Mouse (Mus musculus) MEL (cell line): ENCODE measurements around the gene Fbxl15. TPM values are rescaled to one million over a fixed set of nuclear protein-coding genes. Genes with fewer than 3 reads are reported as not detected.

Source experiments
- DNase-seq: peaks from one replicate; pipeline ENCODE4 v3.0.0; 2011; ENCODE audit warnings: low read depth, low spot score
- H3K27ac ChIP-seq: 2 replicates; pipeline ENCODE4 v1.5.1; 2012; ENCODE audit warnings: low read depth, mild to moderate bottlenecking, control low read depth, low read length, moderate library complexity; ENCODE audit not compliant: control insufficient read depth
- H3K27me3 ChIP-seq, 2 experiments: fragments of 150-350 bp in 1 of 2; sonication (generic) in 1 of 2; 2 replicates each; pipeline ENCODE4 v1.6.1; 2012; ENCODE audit warnings: low read length in 2 of 2, mild to moderate bottlenecking in 2 of 2, improper control_type of control experiment in 1 of 2, moderate library complexity in 1 of 2; ENCODE audit not compliant: insufficient read depth in 2 of 2, control insufficient read depth in 1 of 2
- H3K36me3 ChIP-seq, 2 experiments: 2 replicates each; pipeline ENCODE4 v1.6.1; 2012 to 2014; ENCODE audit warnings: low read length in 2 of 2, improper control_type of control experiment in 1 of 2, inconsistent platforms in 1 of 2, mild to moderate bottlenecking in 1 of 2; ENCODE audit not compliant: insufficient read depth in 2 of 2, control insufficient read depth in 1 of 2
- H3K4me1 ChIP-seq, 2 experiments: fragments of 150-350 bp in 1 of 2; sonication (generic) in 1 of 2; 2 replicates each; pipeline ENCODE4 v1.6.1; 2012; ENCODE audit warnings: low read length in 2 of 2, improper control_type of control experiment in 1 of 2, mild to moderate bottlenecking in 1 of 2; ENCODE audit not compliant: insufficient read depth in 2 of 2, control insufficient read depth in 1 of 2
- H3K4me3 ChIP-seq, 2 experiments: fragments of 150-350 bp in 1 of 2; sonication (generic) in 1 of 2; 2 replicates each; pipeline ENCODE4 v1.5.1; 2012; ENCODE audit warnings: low read depth in 2 of 2, low read length in 2 of 2, mild to moderate bottlenecking in 2 of 2, moderate library complexity in 2 of 2, control low read depth in 1 of 2, improper control_type of control experiment in 1 of 2; ENCODE audit not compliant: control insufficient read depth in 1 of 2, insufficient read depth in 1 of 2
- H3K79me2 ChIP-seq: 2 replicates; pipeline ENCODE4 v1.6.1; 2012; ENCODE audit warnings: mild to moderate bottlenecking, low read length, moderate library complexity; ENCODE audit not compliant: control insufficient read depth, poor library complexity, insufficient read depth
- H3K9ac ChIP-seq: 2 replicates; pipeline ENCODE4 v1.6.1; 2012; ENCODE audit warnings: low read depth, mild to moderate bottlenecking, control low read depth, low read length, moderate library complexity; ENCODE audit not compliant: control insufficient read depth, poor library complexity, severe bottlenecking
- H3K9me3 ChIP-seq: fragments of 150-350 bp; sonication (generic); replicated peaks from 2 replicates; pipeline ENCODE4 v1.6.1; 2012; ENCODE audit warnings: mild to moderate bottlenecking, low read length, improper control_type of control experiment, moderate library complexity; ENCODE audit not compliant: insufficient read depth
- CTCF ChIP-seq, 3 experiments: IDR thresholded peaks in 2 of 3; conservative IDR thresholded peaks in 1 of 3; 2 replicates each; pipeline ENCODE4 v1.5.1; 2011 to 2012; ENCODE audit warnings: low read length in 3 of 3, low read depth in 2 of 3, mild to moderate bottlenecking in 2 of 3, improper control_type of control experiment in 1 of 3, inconsistent platforms in 1 of 3, mixed read lengths in 1 of 3, moderate library complexity in 1 of 3; ENCODE audit not compliant: control insufficient read depth in 1 of 3, insufficient read depth in 1 of 3, poor library complexity in 1 of 3, severe bottlenecking in 1 of 3
- ETS1 ChIP-seq: IDR thresholded peaks from 2 replicates; pipeline ENCODE4 v1.6.1; 2012; ENCODE audit warnings: low read depth, mild to moderate bottlenecking, inconsistent platforms, low read length, improper control_type of control experiment, moderate library complexity
- GABPA ChIP-seq: IDR thresholded peaks from 2 replicates; pipeline ENCODE4 v1.6.1; 2012; ENCODE audit warnings: low read depth, mild to moderate bottlenecking, inconsistent platforms, low read length, improper control_type of control experiment, moderate library complexity
- HCFC1 ChIP-seq: IDR thresholded peaks from 2 replicates; pipeline ENCODE4 v1.6.1; 2012; ENCODE audit warnings: low read depth, mild to moderate bottlenecking, inconsistent platforms, low read length, improper control_type of control experiment, moderate library complexity
- KAT2A ChIP-seq: conservative IDR thresholded peaks from 2 replicates; pipeline ENCODE4 v1.6.1; 2012; ENCODE audit warnings: low read depth, low read length, improper control_type of control experiment, inconsistent platforms
- MAX ChIP-seq: IDR thresholded peaks from 2 replicates; pipeline ENCODE4 v1.6.1; 2011; ENCODE audit warnings: low read length, improper control_type of control experiment
- MAZ ChIP-seq: IDR thresholded peaks from 2 replicates; pipeline ENCODE4 v1.6.1; 2012; ENCODE audit warnings: low read depth, mild to moderate bottlenecking, inconsistent platforms, low read length, improper control_type of control experiment
- MEF2A ChIP-seq: IDR thresholded peaks from 2 replicates; pipeline ENCODE4 v1.6.1; 2014; ENCODE audit warnings: low read depth, mild to moderate bottlenecking, inconsistent platforms, low read length, improper control_type of control experiment; ENCODE audit not compliant: poor library complexity, insufficient replicate concordance, severe bottlenecking; ENCODE audit errors: extremely low read depth
- MXI1 ChIP-seq: IDR thresholded peaks from 2 replicates; pipeline ENCODE4 v1.6.1; 2011; ENCODE audit warnings: mild to moderate bottlenecking, low read depth, low read length, improper control_type of control experiment
- NELFE ChIP-seq: IDR thresholded peaks from 2 replicates; pipeline ENCODE4 v1.6.1; 2011; ENCODE audit warnings: low read depth, low read length, improper control_type of control experiment
- POLR2AphosphoS2 ChIP-seq: IDR thresholded peaks from 2 replicates; pipeline ENCODE4 v1.6.1; 2011; ENCODE audit warnings: low read length, improper control_type of control experiment
- POLR2AphosphoS5 ChIP-seq: IDR thresholded peaks from 2 replicates; pipeline ENCODE4 v1.6.1; 2012; ENCODE audit warnings: low read depth, borderline replicate concordance, mild to moderate bottlenecking, inconsistent platforms, low read length, moderate library complexity, mixed read lengths
- SMC3 ChIP-seq: IDR thresholded peaks from 2 replicates; pipeline ENCODE4 v1.6.1; 2011; ENCODE audit warnings: low read depth, low read length, improper control_type of control experiment
- TAL1 ChIP-seq: IDR thresholded peaks from 2 replicates; pipeline ENCODE4 v1.6.1; 2012; ENCODE audit warnings: mild to moderate bottlenecking, inconsistent platforms, low read length, moderate library complexity, mixed read lengths
- TBP ChIP-seq: IDR thresholded peaks from 2 replicates; pipeline ENCODE4 v1.8.0; 2011; ENCODE audit warnings: low read depth, low read length, improper control_type of control experiment
- TCF12 ChIP-seq: IDR thresholded peaks from 2 replicates; pipeline ENCODE4 v1.6.1; 2014; ENCODE audit warnings: low read depth, mild to moderate bottlenecking, inconsistent platforms, low read length, improper control_type of control experiment, moderate library complexity
- UBTF ChIP-seq: IDR thresholded peaks from 2 replicates; pipeline ENCODE4 v1.6.1; 2012; ENCODE audit warnings: low read depth, mild to moderate bottlenecking, inconsistent platforms, low read length, improper control_type of control experiment, moderate library complexity, borderline replicate concordance; ENCODE audit not compliant: insufficient read depth
- ZMIZ1 ChIP-seq: IDR thresholded peaks from 2 replicates; pipeline ENCODE4 v1.6.1; 2012; ENCODE audit warnings: low read depth, mild to moderate bottlenecking, inconsistent platforms, low read length, improper control_type of control experiment, moderate library complexity
- polyA plus RNA-seq, 2 experiments: library from polyadenylated mRNA; stranded (reverse) in 1 of 2; unstranded in 1 of 2; fragments of >175 nt in 1 of 2; fragments of >200 nt in 1 of 2; gene quantifications; 2 replicates each; pipeline versions ENCODE4 v1.2.1 to v1.2.4; 2012; ENCODE audit warnings: low replicate concordance in 2 of 2, low read depth in 1 of 2; ENCODE audit not compliant: insufficient read length in 2 of 2, insufficient read depth in 1 of 2, missing spikeins in 1 of 2
- total RNA-seq: library from RNA; depleted of rRNA; stranded (reverse); fragments of 300-350 nt; gene quantifications from 2 replicates; pipeline ENCODE4 v1.2.3, GENCODE M21; 2012

Gene Fbxl15
- total and polyA plus RNA-seq, 3 experiments: 12.7 to 13.2 TPM; not detected in 1

DNA sequence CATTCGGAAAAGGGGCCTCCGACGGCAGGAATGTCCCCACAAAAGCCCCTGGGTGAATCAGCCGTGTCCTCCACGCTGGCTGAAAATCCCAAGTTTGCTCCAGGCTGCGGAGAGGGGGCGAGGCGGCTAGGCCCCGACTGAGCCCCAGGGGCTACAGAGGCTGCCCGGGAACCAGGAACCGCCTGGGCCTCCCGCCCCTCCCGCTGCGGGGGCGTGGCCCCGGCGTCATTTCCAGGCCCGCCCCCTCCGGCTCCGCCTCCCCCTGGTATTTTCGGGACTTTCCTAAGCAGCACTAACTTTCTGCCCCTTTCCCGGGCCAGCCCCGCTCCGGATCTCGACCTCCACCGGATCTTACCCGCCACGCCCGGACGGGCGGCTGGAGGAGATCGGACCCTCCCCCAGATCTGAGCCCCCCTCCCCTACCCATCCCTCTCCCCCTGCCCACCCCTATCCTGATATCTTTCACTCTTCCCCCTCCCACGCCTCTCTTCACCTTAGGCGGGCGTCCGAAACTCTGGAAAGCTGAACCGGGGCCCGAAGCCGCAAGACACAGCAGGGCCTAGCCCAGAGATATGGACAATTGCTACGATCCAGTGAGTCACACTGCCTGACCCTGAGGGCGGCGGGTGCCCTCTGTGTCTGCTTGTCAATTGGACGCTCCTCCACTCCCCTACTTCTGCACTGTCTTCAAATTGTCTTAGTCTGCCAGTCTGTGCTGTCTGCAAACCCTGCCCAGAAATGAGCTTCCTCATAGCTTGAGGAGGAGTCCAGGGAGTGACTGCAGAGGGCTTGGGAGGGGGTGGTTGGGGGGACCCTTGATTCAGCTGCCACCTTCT, 22.3 kb upstream of the Fbxl15 start (continued):
- TF ChIP-seq KAT2A (no peak; the same call in 1 of the 2 replicates), UBTF (0 out of 2 replicates have a peak, but pooled peaks have one; percentile 46), HCFC1 (peak; percentile 81), TAL1 (no peak), ETS1 (peak; percentile 21; the same call in 1 of the 2 replicates), MXI1 (0 out of 2 replicates have a peak, but pooled peaks have one; percentile 59), TCF12 (peak; percentile 56), TBP (0 out of 2 replicates have a peak, but pooled peaks have one; percentile 59), MEF2A (no peak), CTCF (IDR thresholded peaks at IDR 0.05 in 2 of 3, conservative IDR thresholded peaks at IDR 0.05 in 1 of 3; ENCODE audit: control insufficient read depth in 1 of 3, insufficient read depth in 1 of 3, low read depth in 2 of 3, low read length in 3 of 3, poor library complexity in 1 of 3, severe bottlenecking in 1 of 3) (no peak), POLR2AphosphoS2 (peak; percentile 65; the same call in 1 of the 2 replicates), POLR2AphosphoS5 (no peak), ZMIZ1 (peak; percentile 95), NELFE (peak; percentile 93), GABPA (no peak), MAX (no peak)

DNA sequence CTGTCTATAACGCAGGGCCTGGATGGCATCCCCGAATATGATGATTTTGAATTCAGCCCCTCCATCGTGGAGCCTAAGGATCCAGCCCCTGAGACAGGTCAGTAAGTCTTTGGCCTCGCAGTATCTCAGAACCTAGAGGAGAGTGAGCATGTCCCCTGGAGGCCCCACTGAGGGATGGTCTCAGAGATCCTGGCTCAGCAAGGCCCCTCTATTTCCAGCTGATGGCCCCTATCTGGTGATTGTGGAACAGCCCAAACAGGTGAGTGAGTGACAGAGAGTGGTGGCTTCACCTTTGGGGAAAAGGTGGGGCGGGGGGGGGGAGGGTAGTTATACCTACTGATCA, 21.7 kb upstream of the Fbxl15 start:
- H3K9me3 ChIP-seq: no peaks in the 10 kb centered on the region
- peaks cover 0 to 14% of the 10 kb centered on the region in 2 experiments; a peak in 2 of 4 replicates for H3K36me3 ChIP-seq
- peaks cover 6 to 20% of the 10 kb centered on the region in 2 experiments for H3K4me1 ChIP-seq
- no peaks in the 10 kb centered on the region for H3K27me3 ChIP-seq
- TF ChIP-seq SMC3: 0 out of 2 replicates have a peak, but pooled peaks have one; percentile 0
- 0 out of 2 replicates have a peak, but pooled peaks have one; percentile 17 for TF ChIP-seq MAZ
- no peak for TF ChIP-seq TAL1
- peak overlapping the region; percentile 70 for H3K27ac ChIP-seq
- no peak for DNase-seq
- peaks cover 3% of the 10 kb centered on the region; the same call in 1 of the 2 replicates for H3K79me2 ChIP-seq
- peak overlapping the region; percentile 77 to 82 for H3K4me3 ChIP-seq
- H3K9ac ChIP-seq: peak overlapping the region; percentile 92
